Mouse (Mus musculus): ENCODE data around the gene Cfap54.

Cfap54 gene

DNA sequence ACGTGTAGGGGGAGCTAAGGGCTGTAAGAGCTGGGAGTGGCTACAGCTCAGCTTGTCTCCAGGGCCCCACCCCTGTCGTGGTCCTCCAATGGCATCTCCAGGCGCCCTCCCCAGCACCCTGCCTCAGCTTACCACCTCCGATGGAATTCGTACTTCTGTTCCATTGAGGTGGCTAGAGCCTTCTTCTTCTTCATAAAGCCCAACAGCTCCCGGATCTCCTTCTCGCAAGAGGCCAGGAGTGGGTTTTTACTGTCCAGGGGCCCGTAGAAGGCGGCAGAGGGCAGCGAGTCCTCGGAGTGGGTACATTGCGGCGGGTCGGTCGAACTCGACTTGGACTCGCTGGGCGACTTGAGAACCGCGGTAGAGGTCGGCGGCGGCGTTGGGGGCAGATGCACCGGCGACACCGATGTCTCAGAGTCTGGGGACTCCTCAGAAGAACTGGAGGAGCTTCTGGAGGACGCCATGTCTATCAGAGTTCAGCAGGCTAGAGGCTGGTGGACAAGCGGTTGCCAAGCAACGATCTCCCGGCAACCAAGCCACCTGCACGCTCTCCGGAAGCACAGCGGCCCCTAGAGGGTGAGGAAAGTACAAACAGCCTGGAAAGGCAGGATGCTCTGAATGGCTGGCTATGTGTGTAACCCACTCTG lies at the start of gene Cfap54:
Cfap54 (minus strand) TSS at position 486 of the 647 bp plus-strand sequence.
- DNase-seq (ENCODE audit: low spot score) = peak; percentile 83

DNA sequence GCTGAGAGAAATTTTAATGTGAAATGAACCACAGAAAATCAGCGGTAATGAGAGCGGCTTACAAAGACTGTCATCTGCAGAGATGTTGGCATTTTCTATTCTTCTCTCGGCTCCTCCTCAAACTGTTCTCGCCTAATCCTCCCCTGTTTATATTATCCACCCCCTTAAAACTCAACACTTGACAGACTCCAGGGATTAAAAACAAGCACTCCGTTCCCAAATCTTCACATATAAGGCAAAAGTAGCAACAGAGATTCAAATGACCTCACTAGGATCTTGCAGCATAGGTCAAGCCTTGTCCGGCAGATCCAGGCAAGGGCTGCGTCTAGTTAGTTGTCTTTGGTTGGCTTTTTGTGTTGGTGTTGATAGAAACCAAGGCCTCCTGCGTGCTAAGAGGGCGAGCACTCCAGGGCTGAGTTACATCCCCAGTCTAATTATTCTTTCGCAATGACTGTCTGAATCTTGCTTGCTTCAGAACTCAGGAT lies 49.1 kb upstream of the Cfap54 start:
- no peak for DNase-seq (ENCODE audit: low spot score)

DNA sequence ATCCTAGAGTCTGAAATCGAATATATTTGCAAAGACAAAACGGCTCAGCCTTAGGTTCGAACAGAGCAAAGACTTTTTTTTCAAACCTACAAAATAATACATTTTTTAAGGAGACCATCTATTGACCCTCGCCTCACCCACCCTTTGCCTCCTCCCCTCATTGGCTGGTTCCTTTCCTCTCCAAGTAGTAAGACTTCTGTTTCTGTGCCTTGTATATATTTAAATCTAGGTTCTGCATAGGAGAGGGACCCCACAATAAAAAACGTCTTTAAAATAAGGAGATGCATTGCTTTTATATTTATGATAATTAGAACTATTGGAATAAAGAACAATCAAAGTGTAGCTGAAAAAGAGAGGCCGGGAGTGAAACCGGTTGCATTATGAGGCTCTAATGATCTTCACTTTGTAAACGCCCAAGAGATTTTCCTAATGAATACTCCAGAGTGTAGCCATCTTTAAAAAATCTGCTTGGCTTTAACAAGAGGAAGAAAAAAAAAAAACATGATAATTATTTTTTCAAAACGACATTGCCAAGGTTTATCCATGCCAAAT lies 48.6 kb upstream of the Cfap54 start:
- no peak for DNase-seq (ENCODE audit: low spot score)

DNA sequence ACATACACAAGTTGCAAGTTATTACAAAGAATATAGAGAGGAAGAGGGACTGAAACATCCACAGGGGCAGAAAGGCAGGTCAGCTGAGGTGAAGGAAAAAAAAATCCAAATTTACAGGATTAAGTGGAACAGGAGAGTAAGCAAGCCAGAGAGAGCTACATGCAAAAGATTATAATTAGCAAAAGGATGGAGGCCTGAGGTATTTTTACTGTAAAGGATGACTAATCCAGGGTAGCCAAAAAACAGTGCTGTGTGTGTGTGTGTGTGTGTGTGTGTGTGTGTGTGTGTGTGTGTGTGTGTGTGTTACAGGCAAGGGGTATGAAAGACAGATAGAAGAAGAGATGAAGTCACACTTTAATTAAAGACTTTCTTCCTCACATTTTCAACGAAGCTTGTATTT lies 47.9 kb upstream of the Cfap54 start:
- no peak for DNase-seq (ENCODE audit: low spot score)

DNA sequence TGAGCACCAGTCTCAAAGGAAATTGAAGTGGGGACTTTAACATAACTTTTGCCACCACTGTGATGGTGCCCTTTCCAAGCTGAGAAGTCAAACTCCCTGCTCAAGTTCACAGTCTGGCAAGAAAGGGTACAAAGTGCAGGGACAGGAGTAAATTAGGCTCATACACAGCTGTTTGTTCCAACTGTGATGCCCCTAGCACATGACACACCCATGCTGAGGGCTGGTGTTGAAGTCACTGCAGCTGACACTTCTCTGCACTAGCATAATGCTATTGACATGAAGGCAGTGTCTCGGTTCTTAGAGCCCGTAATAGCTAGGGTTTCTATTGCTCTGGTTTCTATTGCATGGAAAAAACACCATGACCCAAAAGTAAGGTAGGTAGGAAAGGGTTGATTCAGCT lies 47.1 kb upstream of the Cfap54 start:
- no peak for DNase-seq (ENCODE audit: low spot score)

DNA sequence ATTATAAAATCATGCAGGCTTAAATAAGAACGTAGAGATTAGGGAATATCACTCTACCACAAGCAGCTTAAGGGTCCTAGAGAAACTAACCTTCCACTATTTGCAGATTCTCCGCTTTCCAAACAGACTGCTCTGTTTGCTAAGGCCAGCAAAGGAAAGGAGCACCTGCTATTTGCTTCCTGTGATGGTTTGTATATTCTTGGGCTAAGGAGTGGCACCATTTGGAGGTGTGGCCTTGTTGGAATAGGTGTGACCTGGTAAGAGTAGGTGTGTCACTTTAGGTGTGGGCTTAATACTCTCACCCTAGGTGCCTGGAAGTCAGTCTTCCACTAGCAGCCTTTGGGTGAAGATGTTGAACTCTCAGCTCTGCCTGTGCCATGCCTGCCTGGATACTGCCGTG lies 44.6 kb upstream of the Cfap54 start:
- DNase-seq (ENCODE audit: low spot score) = no peak

DNA sequence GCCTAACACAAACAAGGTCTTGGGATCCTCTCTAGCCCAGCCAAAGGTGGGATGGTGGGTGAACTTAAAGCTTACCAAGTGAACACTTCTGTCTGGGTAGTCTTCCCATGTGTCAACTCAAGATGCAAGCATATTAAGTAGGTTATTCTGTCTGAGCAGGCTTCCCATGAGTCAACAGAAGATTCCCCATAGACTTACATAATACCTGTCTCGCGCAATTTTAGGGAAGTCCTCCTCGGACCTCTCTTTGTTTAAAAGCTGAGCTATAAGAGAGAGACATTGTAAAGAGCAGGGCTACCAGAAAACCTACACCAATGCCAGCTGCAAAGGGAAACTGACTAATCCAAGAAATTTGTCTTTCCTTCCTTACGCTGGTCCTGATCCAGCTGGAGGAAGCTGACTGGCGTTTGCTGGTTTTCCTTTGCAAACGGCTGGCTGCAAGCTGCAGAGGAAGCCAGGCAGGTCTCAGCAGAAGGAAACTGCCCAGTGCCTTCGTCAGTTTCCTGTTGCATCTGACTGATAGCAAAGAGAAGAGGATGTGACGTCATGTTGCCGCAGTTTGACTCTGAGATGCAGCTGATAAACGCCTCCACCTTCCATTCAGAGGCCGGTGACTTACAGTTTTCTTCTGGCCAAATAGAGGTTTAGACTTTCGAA lies 42.7 kb upstream of the Cfap54 start:
- no peak for DNase-seq (ENCODE audit: low spot score)

DNA sequence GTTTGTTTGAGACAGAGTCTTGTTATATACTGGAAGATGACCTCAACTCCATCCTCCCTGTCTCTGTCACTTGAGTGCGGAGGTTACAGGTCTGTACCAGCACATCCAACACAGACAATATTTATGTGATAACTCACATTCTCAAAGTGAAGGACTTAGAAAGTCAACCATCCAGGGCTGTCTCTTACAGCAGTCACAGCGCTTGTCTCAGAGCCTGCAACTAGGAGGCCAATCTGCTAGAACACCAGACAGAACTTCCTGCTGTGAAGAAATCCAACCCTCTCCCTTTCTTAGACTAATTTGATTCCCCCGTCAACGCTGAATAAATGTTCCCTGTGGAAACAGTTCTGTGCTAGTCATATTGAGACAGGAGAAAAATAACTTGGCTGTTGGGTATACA lies 41.9 kb upstream of the Cfap54 start:
- DNase-seq (ENCODE audit: low spot score) = no peak

DNA sequence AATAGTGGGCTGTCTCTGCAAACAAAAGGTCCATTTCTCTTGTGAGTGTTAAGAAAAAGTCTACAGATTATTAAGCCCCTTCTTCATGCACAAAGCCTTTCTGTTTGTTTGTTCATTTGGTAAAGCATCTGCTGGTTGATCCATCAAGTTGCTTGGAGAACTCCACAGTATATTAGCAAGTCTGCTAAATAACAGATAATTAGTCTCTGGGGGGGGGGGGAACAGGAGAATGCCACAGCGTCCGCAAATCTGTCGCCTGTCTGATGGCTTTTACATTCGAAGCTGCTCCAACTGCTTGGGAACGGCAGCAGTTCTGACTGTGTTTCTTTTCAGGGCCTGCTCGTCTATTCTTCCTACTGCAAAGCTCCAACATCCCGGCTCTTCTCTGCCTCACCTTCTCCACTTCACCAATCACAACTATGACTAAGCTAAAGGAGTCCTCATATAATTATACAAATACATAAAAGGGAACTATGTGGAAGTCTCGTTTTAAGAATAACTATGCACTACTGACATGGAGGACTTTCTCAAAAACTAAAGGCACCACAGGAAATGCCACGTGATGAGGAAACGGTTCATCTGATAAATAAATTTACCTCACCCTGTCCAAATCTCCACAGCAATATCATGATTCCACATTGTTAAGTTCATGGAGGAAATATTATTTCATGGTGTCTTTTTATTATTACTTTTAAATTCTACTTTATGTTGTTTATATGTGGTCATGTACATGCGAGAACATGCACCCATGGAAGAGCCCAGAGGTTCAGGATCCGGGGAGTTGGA lies 41.2 kb upstream of the Cfap54 start:
- DNase-seq (ENCODE audit: low spot score) = no peak

DNA sequence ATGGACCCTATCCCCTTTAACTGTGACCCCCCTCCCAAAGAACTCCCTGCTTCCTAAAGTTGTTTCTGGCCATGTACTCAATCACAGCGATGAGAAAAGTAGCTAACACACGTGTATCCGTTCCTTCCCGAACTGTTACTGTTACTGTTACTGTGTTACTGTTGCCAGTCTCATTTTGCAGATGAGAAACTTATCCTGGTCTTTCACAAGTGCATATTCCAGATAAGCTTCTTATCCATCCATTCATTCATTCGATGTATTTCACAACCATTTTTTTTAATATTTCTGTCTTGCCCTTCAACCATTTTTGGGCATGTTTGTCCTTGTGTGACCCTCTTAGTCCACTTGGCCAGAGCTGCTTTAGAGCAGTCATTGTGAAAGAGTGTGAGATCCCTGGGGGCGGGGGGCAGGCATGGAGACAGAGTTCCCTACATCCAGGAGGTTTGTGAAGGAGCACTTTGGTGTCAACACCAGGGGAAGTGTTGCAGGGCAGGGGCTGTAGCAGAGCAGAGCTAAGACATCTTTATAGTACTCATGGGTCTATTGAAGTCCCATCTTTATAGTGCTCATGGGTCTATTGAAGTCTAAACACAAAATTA lies 39.9 kb upstream of the Cfap54 start:
- DNase-seq (ENCODE audit: low spot score) = no peak

DNA sequence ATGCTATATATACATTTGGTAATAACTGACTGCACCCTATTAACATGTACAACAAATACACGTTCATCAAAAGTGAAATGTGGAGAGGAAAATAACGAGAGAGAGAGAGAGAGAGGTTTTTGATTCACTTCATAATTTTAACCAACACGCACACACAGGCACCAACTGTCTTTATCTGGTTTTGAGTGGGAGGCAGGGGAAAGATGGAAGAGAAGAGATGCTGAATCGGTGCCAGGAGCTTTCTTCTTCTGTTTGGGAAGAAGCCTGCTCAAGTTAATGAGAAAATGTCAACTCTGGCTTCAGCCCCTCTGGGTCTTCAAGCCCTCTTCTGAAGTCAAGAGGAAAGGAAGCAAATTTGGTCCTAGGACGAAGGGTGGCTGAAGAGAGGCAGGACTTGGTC lies 38.4 kb upstream of the Cfap54 start:
- peak; percentile 59 for DNase-seq (ENCODE audit: low spot score)

DNA sequence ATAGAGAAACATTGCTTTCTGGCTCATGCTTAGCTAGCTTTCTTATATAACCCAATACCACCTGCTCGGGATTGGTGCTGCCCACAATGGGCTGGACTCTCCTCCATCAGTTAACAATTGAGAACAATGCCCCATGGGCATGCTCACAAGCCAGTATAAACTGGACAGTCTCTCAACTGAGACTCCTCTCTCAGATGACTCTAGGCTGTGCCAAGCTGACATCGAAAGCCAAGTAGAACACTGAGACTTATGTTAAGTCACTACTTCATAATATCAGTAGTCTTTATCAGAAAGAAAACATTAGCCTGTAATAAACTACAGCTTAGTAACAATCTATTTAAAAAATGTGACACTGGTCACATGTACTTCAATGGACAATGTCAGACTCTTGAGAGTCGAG lies 35.2 kb upstream of the Cfap54 start:
- DNase-seq (ENCODE audit: low spot score) = no peak

DNA sequence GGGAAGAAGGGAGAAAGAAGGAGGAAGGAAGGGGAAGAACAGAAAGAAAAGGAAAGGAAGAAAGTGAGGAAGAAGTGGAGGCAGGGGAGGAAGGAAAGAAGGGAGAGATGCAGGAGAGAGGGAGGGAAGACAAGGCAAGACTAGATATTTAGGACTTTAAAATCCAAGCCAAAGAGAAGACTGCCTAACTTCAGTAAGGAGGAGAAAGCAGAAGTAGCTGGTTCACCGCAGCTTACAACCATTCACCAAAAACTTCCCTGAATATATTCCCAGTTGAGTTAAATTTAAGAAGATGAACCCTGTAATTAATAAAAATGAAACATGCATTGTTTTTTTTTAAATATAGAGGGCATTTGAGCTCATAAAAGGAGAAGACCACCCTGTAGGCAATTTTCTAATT lies 34.3 kb upstream of the Cfap54 start:
- DNase-seq (ENCODE audit: low spot score) = no peak

DNA sequence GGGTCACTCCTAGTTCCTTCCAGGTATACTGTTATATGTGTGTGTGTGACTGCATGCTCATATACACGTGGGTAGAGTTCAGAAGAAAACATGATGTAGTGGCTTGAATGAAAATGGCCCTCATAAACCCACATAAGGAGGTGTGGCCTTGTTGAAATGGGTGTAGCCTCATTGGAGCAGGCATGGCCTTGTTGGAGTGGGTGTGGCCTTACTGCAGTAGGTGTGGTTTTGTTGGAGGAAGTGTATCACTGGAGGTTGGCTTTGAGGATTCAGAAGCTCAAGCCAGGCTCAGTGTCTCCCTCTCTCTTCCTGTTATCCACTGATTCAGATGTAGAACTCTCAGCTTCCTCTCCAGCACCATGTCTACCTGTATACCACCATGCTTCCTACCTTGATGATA lies 33.4 kb upstream of the Cfap54 start:
- DNase-seq (ENCODE audit: low spot score) = no peak

DNA sequence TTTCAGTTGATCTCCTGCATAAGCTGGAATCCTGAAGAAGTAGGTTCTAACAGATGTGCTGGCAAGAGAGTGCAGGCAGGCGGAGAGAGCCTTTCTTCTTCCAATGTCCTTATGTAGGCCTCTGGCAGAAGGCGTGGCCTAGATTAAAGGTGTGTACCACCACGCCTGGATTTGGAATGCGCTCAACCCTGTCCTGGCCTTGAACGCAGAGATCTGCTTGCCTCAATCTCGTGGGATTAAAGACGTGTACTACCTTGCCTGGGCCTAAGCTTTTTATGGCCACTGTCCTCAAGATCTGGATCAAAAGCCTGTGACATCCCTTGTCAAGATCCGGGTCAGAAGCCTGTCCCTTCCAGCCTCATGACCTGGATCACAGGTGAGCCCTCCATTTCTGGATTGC lies 32.5 kb upstream of the Cfap54 start:
- DNase-seq (ENCODE audit: low spot score) = no peak

DNA sequence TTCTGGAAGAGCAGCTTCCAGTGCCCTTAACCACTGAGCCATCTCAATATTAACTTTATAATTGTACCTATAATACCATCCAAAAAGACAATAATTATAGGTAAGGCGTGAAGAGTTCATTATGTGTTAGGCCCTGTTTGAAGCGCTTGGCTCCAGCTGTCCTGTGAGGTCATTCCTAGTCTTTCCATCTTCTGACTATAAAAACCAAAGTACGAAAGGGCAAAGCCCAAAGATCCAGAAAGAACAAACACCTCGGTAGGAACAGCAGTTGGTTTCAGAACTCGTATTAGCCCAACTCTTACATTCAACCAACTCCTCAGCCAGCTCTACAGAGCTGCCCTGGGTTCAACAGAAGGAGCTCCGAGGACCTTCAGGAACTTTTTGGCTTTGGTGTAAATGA lies 30.6 kb upstream of the Cfap54 start:
- DNase-seq (ENCODE audit: low spot score) = no peak

DNA sequence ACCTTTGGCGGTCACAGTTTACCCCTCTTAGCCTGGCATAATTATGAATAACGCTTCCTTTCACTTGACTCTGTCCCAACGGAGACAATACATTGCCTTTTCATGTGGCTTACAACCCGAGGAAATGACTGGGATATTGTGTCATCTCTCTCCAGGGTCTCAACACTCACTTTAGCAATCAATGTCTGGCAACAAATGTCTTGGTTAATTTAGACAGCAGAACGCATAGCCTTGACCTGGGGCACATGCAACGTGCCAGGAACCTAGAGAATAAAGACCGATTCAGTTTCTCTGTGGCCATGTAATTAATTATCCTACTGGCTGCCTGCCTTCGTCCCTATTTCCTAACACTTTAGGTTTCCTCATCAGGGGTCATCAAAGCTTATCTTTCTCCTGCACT lies 30.0 kb upstream of the Cfap54 start:
- no peak for DNase-seq (ENCODE audit: low spot score)

DNA sequence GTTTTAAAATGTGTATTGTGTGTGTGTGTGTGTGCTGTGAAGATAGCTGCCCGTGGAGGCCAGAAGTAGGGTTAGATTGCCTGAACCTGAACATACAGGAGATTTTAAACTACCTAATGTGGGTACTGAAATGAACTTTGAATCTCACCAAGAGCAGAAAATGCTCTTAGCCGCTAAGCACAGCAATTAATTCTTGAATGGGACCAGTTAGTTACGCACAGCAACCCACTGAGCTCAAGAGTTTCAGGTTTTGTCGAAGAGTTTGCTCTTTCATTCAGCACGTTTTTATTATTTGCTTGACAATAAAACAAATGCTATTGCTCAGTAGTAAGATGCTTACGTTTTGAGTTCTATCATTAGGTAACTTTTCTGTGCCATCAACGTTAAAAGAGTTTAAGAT lies 23.9 kb upstream of the Cfap54 start:
- DNase-seq (ENCODE audit: low spot score) = no peak

DNA sequence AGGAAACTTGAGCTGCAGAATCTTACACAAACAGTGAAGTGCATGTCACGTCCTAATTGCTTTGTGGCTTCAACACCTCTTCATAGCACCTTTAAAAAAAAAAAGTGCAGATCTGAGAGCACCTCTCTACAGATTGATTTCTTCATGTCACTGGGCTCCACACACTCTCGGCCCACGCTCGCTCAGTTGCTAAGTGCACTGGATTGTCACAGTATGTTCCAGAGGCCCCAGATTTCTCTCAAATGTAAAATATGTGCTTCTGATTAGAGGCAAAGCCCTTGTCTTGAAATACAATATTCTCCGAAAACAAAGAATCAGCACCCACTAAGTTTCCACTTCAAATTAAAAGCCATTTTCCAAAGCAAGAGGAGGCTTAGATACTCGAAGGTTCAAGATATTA lies 22.9 kb upstream of the Cfap54 start:
- DNase-seq (ENCODE audit: low spot score) = peak; percentile 77

DNA sequence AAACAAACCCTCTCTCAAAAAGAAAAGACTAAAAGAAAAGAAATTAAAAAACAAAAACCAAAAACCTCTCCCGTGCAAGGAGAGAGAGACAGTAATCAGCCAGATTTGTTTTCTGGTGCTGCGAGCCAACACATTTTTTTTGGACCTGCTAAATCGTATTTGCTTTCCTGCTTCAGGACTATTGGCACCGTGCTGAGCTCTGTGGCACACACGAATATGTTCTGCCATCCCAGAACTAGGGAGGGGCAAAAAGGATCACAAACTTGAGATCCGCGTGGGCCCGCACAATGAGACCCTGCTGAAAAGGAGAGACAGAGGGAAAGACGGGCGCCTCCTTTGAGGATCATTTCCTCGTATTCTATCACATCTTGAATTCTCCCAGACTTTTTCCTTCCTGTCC lies 22.3 kb upstream of the Cfap54 start:
- DNase-seq (ENCODE audit: low spot score) = no peak

DNA sequence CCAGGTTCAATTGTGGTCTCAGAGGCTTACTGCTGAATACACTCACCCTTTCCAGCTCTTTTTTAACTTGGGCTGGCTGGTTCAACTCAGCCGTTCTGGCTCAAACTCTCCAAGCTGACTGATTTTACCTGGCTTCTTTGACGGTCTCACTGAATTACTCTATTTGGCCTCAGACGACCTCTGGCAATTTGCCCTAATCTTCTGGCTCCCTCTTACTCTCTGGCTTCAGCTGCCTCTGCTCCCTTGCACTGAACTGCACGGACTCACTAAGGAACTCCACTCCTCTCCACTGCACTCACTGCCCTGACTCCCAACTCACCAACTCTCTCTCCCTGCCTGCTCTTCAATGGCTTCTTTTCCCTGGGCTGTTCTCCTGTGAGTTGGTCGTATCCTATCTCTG lies 20.9 kb upstream of the Cfap54 start:
- no peak for DNase-seq (ENCODE audit: low spot score)

DNA sequence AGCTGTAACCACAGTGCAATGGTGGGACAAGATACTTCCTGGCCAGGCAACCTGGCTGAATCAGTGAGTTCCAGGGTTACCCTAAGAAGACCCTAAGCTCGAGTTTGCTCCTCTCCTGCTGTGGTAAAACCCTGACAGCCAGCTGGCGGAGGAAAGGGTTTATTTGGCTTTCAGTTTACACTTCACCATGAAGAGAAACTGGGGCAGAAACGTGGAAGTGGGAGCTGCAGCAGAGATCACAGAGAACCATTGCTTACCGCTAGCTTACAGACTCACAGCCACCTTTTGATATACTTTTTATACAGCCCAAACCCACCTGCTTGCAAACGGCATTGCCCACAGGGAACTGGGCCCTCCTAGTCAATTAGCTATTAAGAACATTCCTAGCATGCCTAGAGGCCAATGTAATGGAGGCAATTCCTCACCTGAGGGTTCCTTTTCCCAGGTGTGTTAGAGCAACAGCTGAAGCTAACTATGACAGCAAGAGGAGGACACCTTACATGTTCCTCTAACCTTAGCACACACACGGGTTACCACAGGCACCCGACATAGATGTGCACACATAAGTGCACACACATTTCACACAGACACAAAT lies 16.9 kb upstream of the Cfap54 start:
- no peak for DNase-seq (ENCODE audit: low spot score)
